Mouse (Mus musculus) liver, postnatal 0 days (tissue): ENCODE results near the gene Cfl1. TPM values are rescaled to one million over a fixed set of nuclear protein-coding genes. Genes with fewer than 3 reads are reported as not detected.
"Not testable (repeated sequence)": the region's sequence is repeated elsewhere in the genome, so short reads cannot be mapped to it uniquely, and the experiment has no call there.

ENCODE experiments used
- ATAC-seq: fragments of 200-750 bp; cut with Nextera tagmentation; 2 replicates; pipeline ENCODE4 v1.8.0; 2017; ENCODE audit warnings: mild to moderate bottlenecking, moderate library complexity
- DNase-seq: peaks from one replicate; pipeline ENCODE4 v3.0.0-alpha.2; 2016
- H3K27ac ChIP-seq: fragments of 300-500 bp; sonication (generic); 2 replicates; pipeline ENCODE4 v1.5.1; 2014; ENCODE audit warnings: antibody characterized with exemption, moderate library complexity, mild to moderate bottlenecking, low read depth
- H3K27me3 ChIP-seq: fragments of 300-500 bp; sonication (generic); 2 replicates; pipeline ENCODE4 v1.6.1; 2014; ENCODE audit warnings: low read length, control low read depth, mixed read lengths; ENCODE audit not compliant: insufficient read depth
- H3K36me3 ChIP-seq: fragments of 300-500 bp; sonication (generic); replicated peaks from 2 replicates; pipeline ENCODE4 v1.6.1; 2014; ENCODE audit warnings: mild to moderate bottlenecking, control low read depth, low read length, moderate library complexity, mixed read lengths; ENCODE audit not compliant: insufficient read depth
- H3K4me1 ChIP-seq: fragments of 300-500 bp; sonication (generic); 2 replicates; pipeline ENCODE4 v1.6.1; 2014; ENCODE audit warnings: antibody characterized with exemption, mild to moderate bottlenecking, control low read depth; ENCODE audit not compliant: insufficient read depth
- H3K4me2 ChIP-seq: fragments of 300-500 bp; sonication (generic); 2 replicates; pipeline ENCODE4 v1.6.1; 2014; ENCODE audit warnings: low read depth, mild to moderate bottlenecking, low read length, moderate library complexity, mixed read lengths
- H3K4me3 ChIP-seq: fragments of 300-500 bp; sonication (generic); 2 replicates; pipeline ENCODE4 v1.5.1; 2014; ENCODE audit warnings: low read depth, low read length
- H3K9ac ChIP-seq: fragments of 300-500 bp; sonication (generic); replicated peaks from 2 replicates; pipeline ENCODE4 v1.6.1; 2014; ENCODE audit warnings: mild to moderate bottlenecking, moderate library complexity
- H3K9me3 ChIP-seq: fragments of 300-500 bp; sonication (generic); 2 replicates; pipeline ENCODE4 v1.6.1; 2016; ENCODE audit warnings: mild to moderate bottlenecking, control low read depth, low read length, mixed read lengths
- CTCF ChIP-seq: sonication (generic); IDR thresholded peaks from 2 replicates; pipeline ENCODE4 v1.5.1; 2016; ENCODE audit warnings: antibody characterized with exemption, low read depth
- EP300 ChIP-seq: IDR thresholded peaks from 2 replicates; pipeline ENCODE4 v1.6.1; 2016; ENCODE audit warnings: antibody characterized with exemption, low read depth, mild to moderate bottlenecking
- WGBS: fragments of 180-500 bp; shearing (Covaris S2); extraction: QIAGEN DNeasy Blood & Tissue Kit; methylation state at CpG from one replicate; pipeline ENCODE4 v1.1.7; 2014; ENCODE audit not compliant: insufficient replicate concordance; 5-methylcytosine and 5-hydroxymethylcytosine counted together
- polyA plus RNA-seq: library from polyadenylated mRNA; unstranded; fragments of >200 nt; fragmentation: Nextera tagmentation; extraction: Ambion mirVana; gene quantifications from 2 replicates; pipeline ENCODE4 v1.2.1, GENCODE M21; 2015

Cfl1 gene
- polyA plus RNA-seq, 1 experiment from 2014 or later = 843 TPM

GRCm38 (mm10) chr19:5485821-5486220, 4.4 kb upstream of the Cfl1 start:
- 88% methylated on average over 7 of the region's 7 CpGs for WGBS
- ATAC-seq = no peak
- H3K4me1 ChIP-seq = peaks cover 24% of the 10 kb centered on the region

GRCm38 (mm10) chr19:5486286-5486685, 4.0 kb upstream of the Cfl1 start:
- Histone ChIP-seq H3K4me2 (no peak overlapping the region), H3K9me3 (no peaks in the 10 kb centered on the region), H3K36me3 (peaks cover 18% of the 10 kb centered on the region), H3K27me3 (no peaks in the 10 kb centered on the region), H3K4me1 (peaks cover 24% of the 10 kb centered on the region), H3K9ac (no peak overlapping the region), H3K4me3 (no peak overlapping the region), H3K27ac (no peak overlapping the region)
- whole genome bisulfite sequencing = 88% methylated on average over 8 of the region's 8 CpGs
- DNase-seq = no peak
- ATAC-seq = no peak
- TF ChIP-seq EP300 (no peak), CTCF (no peak)

More at GRCm38 (mm10) chr19:5485821-5486220, 4.4 kb upstream of the Cfl1 start:
- Histone ChIP-seq H3K9me3 (no peaks in the 10 kb centered on the region), H3K27ac (no peak overlapping the region), H3K4me2 (no peak overlapping the region), H3K27me3 (no peaks in the 10 kb centered on the region), H3K9ac (no peak overlapping the region), H3K4me3 (no peak overlapping the region), H3K36me3 (peaks cover 18% of the 10 kb centered on the region)
- DNase-seq = no peak
- TF ChIP-seq EP300 (no peak), CTCF (no peak)

GRCm38 (mm10) chr19:5486771-5487170, 3.5 kb upstream of the Cfl1 start:
- ATAC-seq (no peak), DNase-seq (no peak)
- 87% methylated on average over 4 of the region's 4 CpGs for WGBS
- no peak overlapping the region for H3K9ac ChIP-seq
- no peak for TF ChIP-seq EP300
- no peak for TF ChIP-seq CTCF
- peak overlapping the region; percentile 48; the same call in 1 of the 2 replicates for H3K4me3 ChIP-seq
- peaks cover 26% of the 10 kb centered on the region for H3K4me1 ChIP-seq
- H3K4me2 ChIP-seq = peak overlapping the region; percentile 79; the same call in 1 of the 2 replicates
- no peak overlapping the region for H3K27ac ChIP-seq
- H3K36me3 ChIP-seq = peaks cover 18% of the 10 kb centered on the region
- H3K27me3 ChIP-seq = no peaks in the 10 kb centered on the region
- no peaks in the 10 kb centered on the region for H3K9me3 ChIP-seq

DNA sequence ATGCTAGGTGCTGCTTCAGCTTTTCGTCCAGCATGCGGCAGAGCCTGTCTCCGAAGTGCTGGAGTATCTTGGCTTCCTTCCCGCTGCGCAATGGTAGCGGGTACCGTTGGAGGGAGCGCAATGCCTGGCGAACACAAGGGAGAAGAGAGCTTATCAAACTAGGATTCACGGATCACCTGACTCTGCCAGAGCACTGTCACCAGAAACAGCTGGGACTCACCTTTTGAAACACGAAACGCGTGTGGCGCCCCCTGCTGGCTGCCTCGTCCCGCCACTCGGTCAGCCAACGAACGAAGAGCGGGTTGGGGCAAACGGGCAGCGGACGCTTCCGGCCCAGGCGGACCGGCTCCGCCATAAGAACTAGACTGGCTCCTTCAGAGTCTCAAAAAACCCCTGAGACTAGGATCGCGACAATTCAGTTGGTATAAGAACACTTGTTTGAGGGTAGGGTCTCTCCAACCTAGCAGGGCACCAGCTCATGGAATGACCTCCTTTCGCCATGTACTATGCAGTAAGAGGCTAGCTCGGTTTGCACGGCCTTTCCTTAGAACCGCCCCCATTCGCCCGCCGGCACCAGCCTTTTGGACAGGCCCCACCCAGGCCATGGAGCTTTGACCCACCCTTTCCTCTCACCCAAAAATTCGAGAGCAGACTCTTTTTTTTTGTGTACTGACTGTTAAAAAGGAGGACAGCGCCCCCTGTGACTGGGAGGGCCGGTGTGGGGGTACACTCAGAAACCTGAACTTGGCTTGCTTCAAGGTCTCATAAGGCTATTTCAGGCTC, 2.3 kb upstream of the Cfl1 start, which contains the start of gene Mus81:
Mus81 (minus strand) TSS at position 635 of the 783 bp plus-strand sequence.
- Histone ChIP-seq H3K36me3 (peaks cover 24% of the 10 kb centered on the region), H3K9ac (peak within 1 kb of the TSS; percentile 56), H3K27me3 (no peaks in the 10 kb centered on the region), H3K4me2 (peak within 1 kb of the TSS; percentile 79), H3K4me1 (peaks cover 31% of the 10 kb centered on the region), H3K27ac (peak within 1 kb of the TSS; percentile 99), H3K9me3 (no peaks in the 10 kb centered on the region), H3K4me3 (peak within 1 kb of the TSS; percentile 48)
- ATAC-seq = peak; percentile 73
- TF ChIP-seq CTCF (peak; percentile 96), EP300 (peak; percentile 65; the same call in 1 of the 2 replicates)
- WGBS = under 1% methylated on average over 39 of the region's 39 CpGs
- DNase-seq = peak; percentile 96

DNA sequence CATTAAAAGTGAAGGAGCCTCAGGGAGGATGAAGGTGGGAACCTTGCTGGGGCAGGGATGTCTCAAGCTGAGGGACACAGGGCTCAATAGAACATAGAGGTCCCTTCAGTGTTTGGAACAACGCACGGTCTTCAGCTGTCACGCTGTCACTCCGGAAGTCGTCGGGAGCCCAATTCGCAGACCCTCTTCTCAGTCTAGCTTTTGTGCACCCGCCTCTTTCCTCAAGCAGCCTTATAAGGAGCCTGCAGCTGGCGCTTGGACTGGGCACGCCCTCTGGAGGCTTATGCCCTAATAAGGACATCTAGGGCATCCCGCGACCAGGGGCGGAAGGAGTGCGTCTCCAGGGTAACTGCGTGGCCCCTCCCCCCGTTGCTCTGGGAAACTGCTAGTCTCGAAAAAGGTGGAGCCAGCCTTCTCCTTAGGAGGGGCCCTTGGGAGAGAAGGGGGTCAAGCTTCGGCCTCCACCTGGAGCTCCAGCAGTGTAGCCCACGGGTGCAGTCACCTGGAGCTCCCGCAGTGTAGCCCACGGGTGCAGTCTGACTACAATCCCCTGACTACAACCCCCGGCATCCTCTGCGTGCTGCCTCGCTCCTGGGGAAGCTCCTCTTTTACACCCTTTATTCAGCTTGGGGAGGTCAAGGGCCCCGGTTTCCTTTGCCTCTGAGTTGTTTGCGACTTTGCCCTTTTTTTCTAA, 1.2 kb upstream of the Cfl1 start:
- Histone ChIP-seq H3K27ac (peak overlapping the region; percentile 99), H3K4me3 (peak overlapping the region; percentile 48), H3K4me2 (peak overlapping the region; percentile 79), H3K9ac (peak overlapping the region; percentile 56), H3K4me1 (peaks cover 31% of the 10 kb centered on the region), H3K9me3 (no peaks in the 10 kb centered on the region), H3K36me3 (peaks cover 26% of the 10 kb centered on the region), H3K27me3 (no peaks in the 10 kb centered on the region)
- WGBS = under 1% methylated on average over 26 of the region's 26 CpGs
- TF ChIP-seq EP300 (peak; percentile 17; the same call in 1 of the 2 replicates), CTCF (peak; percentile 48)
- ATAC-seq = peak; percentile 65
- DNase-seq = peak; percentile 95

- not testable (repeated sequence) for H3K9ac ChIP-seq, DNase-seq, ATAC-seq, H3K9me3 ChIP-seq, H3K27me3 ChIP-seq
- Histone ChIP-seq H3K4me2 (peak overlapping the region; percentile 79), H3K4me3 (peak overlapping the region; percentile 99), H3K4me1 (peaks cover 31% of the 10 kb centered on the region), H3K27ac (peak overlapping the region; percentile 99), H3K36me3 (peaks cover 31% of the 10 kb centered on the region)
- 30% methylated on average over 10 of the region's 10 CpGs for whole genome bisulfite sequencing
Measured at GRCm38 (mm10) chr19:5489721-5490120, 534 bp upstream of the Cfl1 start.
